Mouse (Mus musculus) lung, embryonic 15.5 days (tissue): ENCODE data around the gene Htr3a. TPM values are rescaled to one million over a fixed set of nuclear protein-coding genes. Genes with fewer than 3 reads are reported as not detected.
A peak's percentile ranks its signal among the peaks of the same experiment; 100 is the strongest.

Experiments
- ATAC-seq: fragments of 200-750 bp; cut with Nextera tagmentation; 2 replicates; pipeline ENCODE4 v1.8.0; 2017; ENCODE audit warnings: moderate number of reproducible peaks, borderline replicate concordance; ENCODE audit not compliant: low FRiP score, low TSS enrichment; ENCODE audit errors: extremely low read depth
- H3K27ac ChIP-seq: fragments of 300-500 bp; sonication (generic); 2 replicates; pipeline ENCODE4 v1.5.1; 2015; ENCODE audit warnings: moderate library complexity, mild to moderate bottlenecking, inconsistent platforms
- H3K27me3 ChIP-seq: fragments of 300-500 bp; sonication (generic); 2 replicates; pipeline ENCODE4 v1.6.1; 2015; ENCODE audit warnings: inconsistent platforms
- H3K36me3 ChIP-seq: fragments of 300-500 bp; sonication (generic); 2 replicates; pipeline ENCODE4 v1.6.1; 2015; ENCODE audit warnings: inconsistent platforms
- H3K4me1 ChIP-seq: fragments of 300-500 bp; sonication (generic); 2 replicates; pipeline ENCODE4 v1.6.1; 2015; ENCODE audit warnings: inconsistent platforms
- H3K4me2 ChIP-seq: fragments of 300-500 bp; sonication (generic); 2 replicates; pipeline ENCODE4 v1.6.1; 2015; ENCODE audit warnings: inconsistent platforms, mild to moderate bottlenecking, moderate library complexity
- H3K4me3 ChIP-seq: fragments of 300-500 bp; sonication (generic); 2 replicates; pipeline ENCODE4 v1.5.1; 2015; ENCODE audit warnings: mild to moderate bottlenecking, inconsistent platforms
- H3K9ac ChIP-seq: fragments of 300-500 bp; sonication (generic); 2 replicates; pipeline ENCODE4 v1.6.1; 2015; ENCODE audit warnings: inconsistent platforms
- H3K9me3 ChIP-seq: fragments of 300-500 bp; sonication (generic); 2 replicates; pipeline ENCODE4 v1.6.1; 2016; ENCODE audit warnings: inconsistent platforms
- WGBS: fragments of 180-500 bp; shearing (Covaris S2); methylation state at CpG from one replicate; pipeline ENCODE4 v1.1.7; 2015; 5-methylcytosine and 5-hydroxymethylcytosine counted together
- polyA plus RNA-seq: library from polyadenylated mRNA; unstranded; fragments of >200 nt; fragmentation: Nextera tagmentation; extraction: Ambion mirVana; gene quantifications from 2 replicates; pipeline ENCODE4 v1.2.1, GENCODE M21; 2015

Htr3a gene
- 0.74 and 2.1 TPM in 2 replicates for polyA plus RNA-seq

DNA sequence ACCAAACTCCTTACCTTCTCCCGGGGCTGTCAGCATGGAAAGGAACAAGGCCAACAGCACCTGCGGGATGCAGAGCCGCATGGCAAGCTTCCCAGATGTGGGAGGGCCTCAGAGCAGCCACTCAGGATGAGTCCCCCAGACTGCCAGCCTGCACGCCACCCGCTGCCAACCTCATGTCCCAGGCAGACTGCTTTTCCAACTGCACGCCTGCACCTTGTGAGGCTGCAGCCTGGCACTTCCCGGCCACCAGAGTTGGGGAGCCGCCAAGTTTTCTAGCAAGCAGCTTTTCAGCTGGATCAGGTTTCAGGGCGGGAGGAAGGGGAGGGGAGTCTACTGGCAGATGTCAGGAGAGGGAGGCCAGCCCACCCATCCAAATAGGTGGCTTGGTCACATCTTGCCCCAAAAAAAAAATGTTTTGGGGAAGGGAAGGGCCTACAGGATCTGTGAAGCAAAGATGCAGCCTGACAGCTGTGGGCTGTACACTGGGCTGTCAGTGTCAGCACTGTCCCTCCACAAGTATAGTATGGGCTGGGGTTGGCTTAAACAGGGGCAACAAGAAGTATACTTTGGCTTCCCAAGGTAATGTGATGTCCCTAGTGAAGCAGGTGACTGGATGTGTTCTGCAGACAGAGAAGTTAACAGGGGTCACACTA lies at the start of gene Htr3a:
Gene Htr3a, minus strand, starts transcription at position 215 of the 653 bp plus-strand sequence.
- Histone ChIP-seq H3K27me3 (no peaks in the 10 kb centered on the region), H3K4me1 (0 out of 2 replicates have a peak, but pooled peaks cover 7% of the 10 kb centered on the region), H3K27ac (no peak within 1 kb of the TSS), H3K9me3 (no peaks in the 10 kb centered on the region), H3K4me2 (no peak within 1 kb of the TSS), H3K36me3 (no peaks in the 10 kb centered on the region), H3K9ac (no peak within 1 kb of the TSS), H3K4me3 (no peak within 1 kb of the TSS)
- 1% methylated on average over 9 of the region's 9 CpGs for WGBS
- ATAC-seq: peak; percentile 67; the same call in 1 of the 2 replicates

GRCm38 (mm10) chr9:48947565-48947964 lies 36.7 kb upstream of the Htr3a start:
- no peaks in the 10 kb centered on the region for H3K36me3 ChIP-seq
- ATAC-seq: no peak

DNA sequence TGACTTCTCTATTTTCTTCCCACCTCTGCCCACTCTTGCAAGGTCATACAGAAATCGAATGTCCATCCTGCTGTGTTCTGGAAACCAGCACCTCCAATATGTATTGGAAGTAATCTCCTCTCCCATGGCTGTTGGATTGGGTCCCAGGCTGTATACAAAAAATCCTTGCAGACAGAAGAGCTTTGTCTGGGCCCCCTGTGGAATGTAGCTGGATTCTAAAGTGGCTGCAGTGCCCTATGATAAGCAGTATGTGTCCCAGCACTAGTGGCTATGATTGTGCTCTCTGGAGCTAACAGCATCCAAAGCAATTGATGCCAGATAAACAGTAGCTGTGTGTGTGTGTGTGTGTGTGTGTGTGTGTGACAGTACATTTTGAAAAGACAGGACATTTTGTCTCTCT lies 31.4 kb upstream of the Htr3a start:
- WGBS: 61% methylated on average over 1 of the region's 1 CpGs
- H3K27ac ChIP-seq: no peak overlapping the region
- no peak for ATAC-seq
- no peak overlapping the region for H3K4me3 ChIP-seq
- no peaks in the 10 kb centered on the region for H3K4me1 ChIP-seq
- no peaks in the 10 kb centered on the region for H3K27me3 ChIP-seq
- H3K9me3 ChIP-seq: no peaks in the 10 kb centered on the region
- H3K9ac ChIP-seq: no peak overlapping the region
- no peak overlapping the region for H3K4me2 ChIP-seq
- no peaks in the 10 kb centered on the region for H3K36me3 ChIP-seq

More at GRCm38 (mm10) chr9:48947565-48947964, 36.7 kb upstream of the Htr3a start:
- H3K27me3 ChIP-seq: no peaks in the 10 kb centered on the region
- no peaks in the 10 kb centered on the region for H3K4me1 ChIP-seq
- no peaks in the 10 kb centered on the region for H3K9me3 ChIP-seq
- WGBS: 82% methylated on average over 4 of the region's 4 CpGs
- no peak overlapping the region for H3K27ac ChIP-seq
- H3K4me3 ChIP-seq: no peak overlapping the region
- H3K4me2 ChIP-seq: no peak overlapping the region
- H3K9ac ChIP-seq: no peak overlapping the region

GRCm38 (mm10) chr9:48929436-48929835 lies 18.5 kb upstream of the Htr3a start:
- Histone ChIP-seq H3K9me3 (no peaks in the 10 kb centered on the region), H3K4me2 (no peak overlapping the region), H3K4me3 (no peak overlapping the region), H3K27me3 (no peaks in the 10 kb centered on the region), H3K36me3 (no peaks in the 10 kb centered on the region), H3K4me1 (no peaks in the 10 kb centered on the region), H3K27ac (no peak overlapping the region), H3K9ac (no peak overlapping the region)
- ATAC-seq: no peak
- 39% methylated on average over 5 of the region's 5 CpGs for WGBS

- no peak overlapping the region for H3K4me3 ChIP-seq
- no peaks in the 10 kb centered on the region for H3K36me3 ChIP-seq
- no peak overlapping the region for H3K9ac ChIP-seq
- H3K4me1 ChIP-seq: no peaks in the 10 kb centered on the region
- H3K9me3 ChIP-seq: no peaks in the 10 kb centered on the region
- no peak for ATAC-seq
- H3K27me3 ChIP-seq: no peaks in the 10 kb centered on the region
- 34% methylated on average over 3 of the region's 3 CpGs for WGBS
- H3K4me2 ChIP-seq: no peak overlapping the region
- no peak overlapping the region for H3K27ac ChIP-seq
These were observed 17.9 kb upstream of the Htr3a start for GRCm38 (mm10) chr9:48928781-48929180.

DNA sequence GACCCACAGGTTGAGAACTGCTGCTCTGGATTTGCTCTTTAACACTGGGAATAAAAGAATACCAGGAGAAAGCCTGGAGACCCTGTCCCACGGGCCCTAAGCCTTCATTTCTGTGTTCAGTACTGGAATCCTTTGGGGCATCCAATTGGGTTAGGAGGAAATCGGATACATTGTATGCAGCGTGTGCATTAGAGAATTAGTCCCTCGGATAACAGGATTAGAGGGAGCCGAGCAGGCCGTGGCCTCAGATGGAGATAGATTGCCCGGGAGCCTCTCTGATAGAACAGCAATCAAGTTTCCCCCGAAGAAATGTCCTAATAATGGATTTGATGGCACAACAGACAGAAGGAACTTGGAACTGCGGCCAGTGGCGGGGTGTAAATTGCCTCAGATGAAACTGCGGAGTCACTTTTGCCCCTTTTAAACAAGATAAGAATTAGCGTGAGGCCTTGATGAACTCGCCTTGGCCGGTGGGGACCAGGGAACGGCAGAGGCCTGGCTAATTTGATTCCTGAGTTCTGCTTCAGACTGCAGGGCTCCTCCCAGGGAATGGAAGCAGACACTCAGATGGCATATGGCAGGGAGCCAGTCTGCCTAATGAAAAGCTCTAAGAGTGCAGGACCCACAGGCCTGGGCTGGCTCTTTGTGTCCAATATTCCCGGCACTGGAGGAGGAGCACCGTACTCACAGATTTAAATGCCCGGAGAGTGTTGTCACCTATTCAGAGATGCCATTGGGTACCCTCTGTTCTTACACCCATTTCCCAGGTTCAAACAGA lies 5.3 kb upstream of the Htr3a start:
- 65% methylated on average over 18 of the region's 18 CpGs for WGBS

DNA sequence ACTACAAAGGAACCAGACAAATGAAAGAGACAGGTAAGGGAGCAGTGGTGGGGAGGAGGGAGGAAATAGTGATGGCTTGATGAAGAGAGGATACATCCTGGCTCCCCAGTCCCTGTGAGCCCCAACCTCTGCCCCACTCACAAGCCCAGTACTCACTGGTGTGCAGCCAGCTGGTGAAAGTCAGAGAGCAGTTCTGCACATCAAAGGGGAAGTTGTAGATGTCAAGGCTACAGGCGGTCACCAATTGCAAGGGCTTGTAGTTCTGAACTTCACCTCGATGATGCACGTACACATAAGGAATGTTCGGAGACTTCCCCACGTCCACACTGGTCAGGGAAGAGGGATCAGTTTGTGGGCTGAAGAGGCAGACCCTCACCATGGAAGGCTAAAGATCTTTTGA lies 6.5 kb downstream of the Htr3a start:
- Histone ChIP-seq H3K4me3 (no peak overlapping the region), H3K4me1 (no peaks in the 10 kb centered on the region), H3K9me3 (no peaks in the 10 kb centered on the region), H3K27me3 (no peaks in the 10 kb centered on the region), H3K27ac (no peak overlapping the region), H3K4me2 (no peak overlapping the region), H3K36me3 (no peaks in the 10 kb centered on the region), H3K9ac (no peak overlapping the region)
- WGBS: 70% methylated on average over 5 of the region's 5 CpGs
- ATAC-seq: no peak

More for the DNA sequence above, 5.3 kb upstream of the Htr3a start:
- H3K4me1 ChIP-seq: 0 out of 2 replicates have a peak, but pooled peaks cover 1% of the 10 kb centered on the region
- H3K9me3 ChIP-seq: no peaks in the 10 kb centered on the region
- H3K36me3 ChIP-seq: no peaks in the 10 kb centered on the region
- no peak overlapping the region for H3K4me3 ChIP-seq
- no peaks in the 10 kb centered on the region for H3K27me3 ChIP-seq
- no peak for ATAC-seq
- H3K27ac ChIP-seq: no peak overlapping the region
- no peak overlapping the region for H3K4me2 ChIP-seq
- no peak overlapping the region for H3K9ac ChIP-seq

DNA sequence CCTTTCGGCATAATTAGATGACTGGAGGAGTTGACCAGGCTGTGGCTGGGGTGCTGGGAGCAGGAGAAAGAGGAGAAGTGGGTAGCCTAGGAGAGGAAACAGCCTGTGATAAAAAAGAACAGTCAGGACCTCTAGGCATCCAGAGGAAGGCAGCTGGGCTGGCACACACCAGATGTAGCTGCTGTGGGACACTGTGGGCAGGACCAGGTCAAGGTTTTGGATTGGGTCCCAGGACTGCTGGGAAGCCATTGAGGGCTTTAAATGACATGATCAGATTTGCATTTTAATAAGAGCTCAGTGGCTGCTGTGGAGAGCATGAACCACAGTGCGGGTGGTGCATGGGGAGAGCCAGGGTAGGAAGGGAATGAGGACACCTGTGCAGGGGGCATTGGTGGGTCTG lies 7.1 kb downstream of the Htr3a start:
- Histone ChIP-seq H3K9ac (no peak overlapping the region), H3K36me3 (no peaks in the 10 kb centered on the region), H3K27me3 (no peaks in the 10 kb centered on the region), H3K4me2 (no peak overlapping the region), H3K4me3 (no peak overlapping the region), H3K27ac (no peak overlapping the region), H3K9me3 (no peaks in the 10 kb centered on the region), H3K4me1 (no peaks in the 10 kb centered on the region)
- no peak for ATAC-seq
- 83% methylated on average over 2 of the region's 2 CpGs for WGBS

- no peaks in the 10 kb centered on the region for H3K4me1 ChIP-seq
- no peaks in the 10 kb centered on the region for H3K9me3 ChIP-seq
- H3K4me2 ChIP-seq: no peak overlapping the region
- ATAC-seq: no peak
- no peak overlapping the region for H3K9ac ChIP-seq
- WGBS: 19% methylated on average over 8 of the region's 8 CpGs
- no peak overlapping the region for H3K4me3 ChIP-seq
- H3K27me3 ChIP-seq: peaks cover 8% of the 10 kb centered on the region; the same call in 1 of the 2 replicates
- H3K36me3 ChIP-seq: no peaks in the 10 kb centered on the region
- H3K27ac ChIP-seq: no peak overlapping the region
These were observed 12.3 kb downstream of the Htr3a start for GRCm38 (mm10) chr9:48898551-48898950.

DNA sequence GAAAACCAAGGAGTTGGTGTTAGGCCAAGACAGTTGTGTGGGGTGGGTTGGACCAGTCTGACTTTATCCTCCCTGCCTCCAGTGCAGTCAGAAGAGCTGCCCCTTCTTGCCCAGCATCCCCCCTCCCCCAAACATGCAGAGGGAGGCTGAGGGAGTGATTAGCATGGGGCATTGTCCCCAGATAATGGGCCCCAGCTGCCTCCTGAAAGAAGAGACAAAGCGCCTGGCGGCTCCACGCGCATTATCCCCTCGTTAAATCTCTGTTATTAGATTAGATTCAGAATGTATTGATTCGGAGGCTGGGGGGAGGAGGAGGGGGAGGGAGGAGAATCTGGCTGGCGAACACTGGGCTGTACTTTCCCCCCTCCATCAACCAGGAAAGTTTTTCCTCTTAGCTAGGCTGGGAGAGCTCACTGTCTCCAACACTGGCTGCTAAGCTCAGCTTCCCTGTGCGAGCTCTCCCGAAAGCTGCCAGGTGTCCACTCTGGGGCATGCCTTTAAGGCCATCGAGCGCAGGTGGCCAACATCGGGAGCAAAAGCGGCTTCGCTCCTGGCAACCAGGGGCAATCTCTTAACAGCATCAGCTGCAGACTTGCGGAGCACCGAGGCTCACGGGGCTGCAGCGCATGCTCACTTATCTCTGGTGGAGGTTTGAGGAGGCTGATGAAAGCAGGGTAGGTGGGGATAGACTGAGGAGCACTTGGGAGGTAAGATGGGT lies 14.9 kb downstream of the Htr3a start:
- WGBS: 40% methylated on average over 18 of the region's 18 CpGs
- no peak overlapping the region for H3K27ac ChIP-seq

GRCm38 (mm10) chr9:48894755-48895154 lies 16.1 kb downstream of the Htr3a start:
- no peak for ATAC-seq
- Histone ChIP-seq H3K27ac (no peak overlapping the region), H3K4me1 (no peaks in the 10 kb centered on the region), H3K27me3 (peaks cover 8% of the 10 kb centered on the region; the same call in 1 of the 2 replicates), H3K36me3 (no peaks in the 10 kb centered on the region), H3K9me3 (no peaks in the 10 kb centered on the region), H3K4me2 (no peak overlapping the region), H3K9ac (no peak overlapping the region), H3K4me3 (no peak overlapping the region)
- whole genome bisulfite sequencing: 68% methylated on average over 6 of the region's 6 CpGs

More for the DNA sequence above, 14.9 kb downstream of the Htr3a start:
- Histone ChIP-seq H3K4me1 (no peaks in the 10 kb centered on the region), H3K36me3 (no peaks in the 10 kb centered on the region), H3K27me3 (peaks cover 8% of the 10 kb centered on the region; the same call in 1 of the 2 replicates), H3K9ac (no peak overlapping the region), H3K4me3 (no peak overlapping the region), H3K4me2 (no peak overlapping the region), H3K9me3 (no peaks in the 10 kb centered on the region)
- ATAC-seq: no peak
